Mouse (Mus musculus) cerebellum, adult 2 months (tissue): ENCODE results near the gene Ranbp9.

Source experiments
- CTCF ChIP-seq: fragments of 200-500 bp; IDR thresholded peaks from 2 replicates; pipeline ENCODE4 v1.5.1; 2011; ENCODE audit warnings: low read depth, mild to moderate bottlenecking, control low read depth, low read length, moderate library complexity, borderline replicate concordance; ENCODE audit not compliant: insufficient read depth
- POLR2A ChIP-seq: fragments of 200-500 bp; IDR thresholded peaks from 2 replicates; pipeline ENCODE4 v1.6.1; 2011; ENCODE audit warnings: low read length, control low read depth, borderline replicate concordance; ENCODE audit not compliant: insufficient read depth

- TF ChIP-seq CTCF (no peak), POLR2A (no peak)
Observed at GRCm38 (mm10) chr13:43372892-43373291, 108.2 kb downstream of the Ranbp9 start.
